Mouse (Mus musculus) left cerebral cortex, adult 2 months (tissue): ENCODE measurements at regions not wholly inside any gene's neighbourhood (a gene's known extent, or its start where the extent isn't known, plus 50 kb on each side); places are given as distances from the start of the nearest gene placed in this dataset.
A peak's percentile ranks its signal among the peaks of the same experiment; 100 is the strongest.

Experiments
- DNase-seq, 2 experiments: peaks; one replicate each; pipeline ENCODE4 v3.0.0; 2021 to 2022; ENCODE audit warnings: low spot score in 2 of 2, mixed read lengths in 1 of 2; ENCODE audit errors: extremely low spot score in 1 of 2
- H3K27ac ChIP-seq: fragments of 200-600 bp; 2 replicates; pipeline ENCODE4 v1.8.1; 2022
- H3K4me3 ChIP-seq: fragments of 200-600 bp; 2 replicates; pipeline ENCODE4 v1.8.1; 2022
- CTCF ChIP-seq: fragments of 200-600 bp; IDR thresholded peaks from 2 replicates; pipeline ENCODE4 v1.8.1; 2022; ENCODE audit warnings: antibody characterized with exemption, mild to moderate bottlenecking, moderate library complexity
- intact Hi-C: fragments of 180-260 bp; cut with DNase I; formaldehyde crosslinking; loops from one replicate; pipeline ENCODE4 v1.15.1; 2025

DNA sequence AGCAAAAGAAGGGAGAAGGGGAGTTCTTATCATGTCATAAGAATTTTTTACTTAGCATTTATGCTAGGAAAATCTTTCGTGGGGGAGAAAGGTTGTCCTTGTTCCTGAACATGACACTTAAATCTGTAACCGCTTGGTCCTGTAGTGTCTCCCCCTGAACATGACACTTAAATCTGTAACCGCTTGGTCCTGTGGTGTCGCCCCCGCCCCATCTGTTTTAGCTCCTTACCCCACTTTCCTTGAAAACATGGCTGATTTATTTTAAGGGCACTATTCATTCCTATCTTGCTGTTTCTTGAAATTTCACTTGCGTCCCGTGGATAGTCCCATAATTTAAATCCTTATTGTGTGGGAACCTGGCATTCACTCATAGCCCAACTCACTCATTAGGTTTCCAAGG is 82.2 kb downstream of the Rap2a start:
- Histone ChIP-seq H3K27ac (no peak overlapping the region; the same call in 1 of the 2 replicates), H3K4me3 (no peak overlapping the region)
- DNase-seq, result no peak
- no peak for TF ChIP-seq CTCF
- intact Hi-C loops, result loop anchor here (5.0 kb wide), 1 partner anchor 58 kb away; no protein-coding TSS in a partner anchor

DNA sequence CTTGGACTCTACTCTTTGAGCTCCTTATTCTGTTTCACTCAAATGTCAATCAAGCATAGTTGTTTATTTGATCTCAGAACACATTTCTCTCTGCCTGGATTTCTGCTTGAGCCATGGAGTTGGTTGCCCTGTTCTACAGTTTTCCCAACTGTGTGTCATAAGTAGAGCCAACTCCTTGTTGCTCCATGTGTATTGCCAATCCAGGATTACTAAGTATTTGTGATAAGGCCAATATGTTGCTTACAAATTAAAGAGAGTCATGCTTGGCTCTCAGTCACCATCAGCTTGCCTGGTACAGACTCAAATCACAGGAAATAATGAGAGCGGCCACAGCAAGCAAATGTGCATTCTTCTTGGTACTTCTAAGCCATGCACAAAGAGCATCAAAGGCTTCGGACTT is 82.7 kb downstream of the Rap2a start:
- no peak overlapping the region for H3K4me3 ChIP-seq
- intact Hi-C loops, result loop anchor here (5.0 kb wide), 1 partner anchor 59 kb away; no protein-coding TSS in a partner anchor
- no peak for DNase-seq
- no peak overlapping the region for H3K27ac ChIP-seq
- no peak for TF ChIP-seq CTCF

- TF ChIP-seq CTCF, result no peak
- H3K27ac ChIP-seq, result no peak overlapping the region
Measured at GRCm38 (mm10) chr14:120566945-120567344, 88.7 kb downstream of the Rap2a start.

GRCm38 (mm10) chr14:120568054-120568453 is 89.8 kb downstream of the Rap2a start:
- DNase-seq, result no peak
- intact Hi-C loops, result no loop called here
- TF ChIP-seq CTCF, result no peak
- no peak overlapping the region for H3K4me3 ChIP-seq
- H3K27ac ChIP-seq, result no peak overlapping the region

More at GRCm38 (mm10) chr14:120566945-120567344, 88.7 kb downstream of the Rap2a start:
- no peak overlapping the region for H3K4me3 ChIP-seq
- intact Hi-C loops, result no loop called here
- DNase-seq, result no peak

GRCm38 (mm10) chr14:120572238-120572637 is 94.0 kb downstream of the Rap2a start:
- intact Hi-C loops, result loop anchor here (5.0 kb wide), 1 partner anchor 95 kb away; the partner anchor contains the start of gene Rap2a
- DNase-seq, result no peak
- Histone ChIP-seq H3K27ac (no peak overlapping the region; the same call in 1 of the 2 replicates), H3K4me3 (no peak overlapping the region)
- no peak for TF ChIP-seq CTCF

GRCm38 (mm10) chr14:120575202-120575601 is 97.0 kb downstream of the Rap2a start:
- intact Hi-C loops, result no loop called here
- TF ChIP-seq CTCF, result no peak
- H3K27ac ChIP-seq, result no peak overlapping the region
- no peak for DNase-seq
- no peak overlapping the region for H3K4me3 ChIP-seq

GRCm38 (mm10) chr14:120578352-120579080 is 100.3 kb downstream of the Rap2a start:
- DNase-seq, result peak in 1 of 2 experiments; percentile 29
- TF ChIP-seq CTCF, result no peak
- Histone ChIP-seq H3K27ac (peak overlapping the region; percentile 72), H3K4me3 (no peak overlapping the region)
- intact Hi-C loops, result no loop called here

DNA sequence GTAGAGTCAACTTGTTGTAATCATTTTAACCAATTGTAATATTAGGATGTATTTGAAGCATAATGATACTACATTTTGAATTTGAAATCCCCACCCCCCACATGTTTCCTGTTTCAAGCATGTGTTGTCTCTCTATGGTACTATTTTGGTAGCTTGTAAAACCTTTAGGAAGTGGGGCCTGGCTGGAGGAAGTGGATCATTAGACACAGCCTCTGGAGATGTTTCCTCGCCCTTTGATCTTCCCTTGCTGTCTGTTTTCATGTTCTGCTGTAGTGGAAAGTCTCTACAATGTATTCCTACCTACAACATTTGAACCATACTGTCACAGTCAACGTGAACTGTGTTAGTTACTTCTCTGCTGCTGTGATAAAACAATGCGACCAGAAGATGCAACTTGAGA is 105.6 kb downstream of the Rap2a start:
- no peak for TF ChIP-seq CTCF
- DNase-seq, result no peak
- no peak overlapping the region for H3K27ac ChIP-seq
- H3K4me3 ChIP-seq, result no peak overlapping the region
- intact Hi-C loops, result no loop called here

- no peak overlapping the region for H3K27ac ChIP-seq
- DNase-seq, result no peak
- intact Hi-C loops, result no loop called here
- TF ChIP-seq CTCF, result no peak
- H3K4me3 ChIP-seq, result no peak overlapping the region
Measured at GRCm38 (mm10) chr14:120592191-120592590, 113.9 kb downstream of the Rap2a start.

DNA sequence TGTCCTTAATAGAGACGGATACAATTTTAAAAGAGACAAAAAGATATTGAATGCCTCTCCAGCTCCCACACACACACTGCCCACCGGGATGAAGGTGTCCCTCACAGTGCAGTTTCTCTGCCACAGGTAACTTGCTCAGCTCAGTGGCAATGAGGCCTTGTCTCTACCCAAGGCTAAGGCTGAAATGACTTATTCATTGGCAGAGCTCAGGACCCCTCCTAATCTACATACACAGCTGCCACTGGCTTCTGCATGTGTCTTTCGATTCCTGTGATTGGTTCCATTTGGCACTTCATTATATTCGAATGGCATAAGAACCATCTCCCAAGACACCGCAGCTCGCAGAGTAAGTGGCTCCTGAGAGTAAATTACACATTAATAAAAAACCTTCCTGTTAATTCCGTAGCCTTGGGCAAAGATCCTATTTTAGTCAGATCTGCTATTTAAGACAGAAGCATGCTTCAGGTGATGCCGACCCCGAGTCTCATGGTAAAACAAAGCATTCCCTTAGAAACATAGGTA is 122.2 kb downstream of the Rap2a start:
- H3K27ac ChIP-seq, result no peak overlapping the region
- H3K4me3 ChIP-seq, result no peak overlapping the region
- intact Hi-C loops, result no loop called here
- DNase-seq, result no peak
- TF ChIP-seq CTCF, result no peak

DNA sequence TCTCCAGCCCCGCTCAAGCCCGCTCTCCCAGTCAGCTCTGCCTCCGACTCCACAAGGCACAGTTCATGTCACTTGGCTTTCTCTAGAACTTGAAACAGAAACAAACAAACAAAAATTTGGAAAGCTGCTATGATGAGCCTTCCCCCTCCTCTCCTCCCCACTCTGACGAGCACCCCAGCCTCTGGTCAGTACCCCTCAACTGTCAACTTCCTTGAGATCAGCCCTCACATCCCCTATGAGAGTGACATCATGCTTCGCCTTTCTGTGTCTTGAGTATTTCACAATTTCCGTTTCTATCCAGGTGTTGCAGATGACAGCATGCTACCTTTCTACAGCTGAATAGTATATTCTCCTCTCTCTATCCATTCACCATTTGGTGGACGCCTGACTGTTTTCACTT is 123.3 kb downstream of the Rap2a start:
- no peak for DNase-seq
- Histone ChIP-seq H3K27ac (no peak overlapping the region), H3K4me3 (no peak overlapping the region)
- intact Hi-C loops, result no loop called here
- no peak for TF ChIP-seq CTCF

DNA sequence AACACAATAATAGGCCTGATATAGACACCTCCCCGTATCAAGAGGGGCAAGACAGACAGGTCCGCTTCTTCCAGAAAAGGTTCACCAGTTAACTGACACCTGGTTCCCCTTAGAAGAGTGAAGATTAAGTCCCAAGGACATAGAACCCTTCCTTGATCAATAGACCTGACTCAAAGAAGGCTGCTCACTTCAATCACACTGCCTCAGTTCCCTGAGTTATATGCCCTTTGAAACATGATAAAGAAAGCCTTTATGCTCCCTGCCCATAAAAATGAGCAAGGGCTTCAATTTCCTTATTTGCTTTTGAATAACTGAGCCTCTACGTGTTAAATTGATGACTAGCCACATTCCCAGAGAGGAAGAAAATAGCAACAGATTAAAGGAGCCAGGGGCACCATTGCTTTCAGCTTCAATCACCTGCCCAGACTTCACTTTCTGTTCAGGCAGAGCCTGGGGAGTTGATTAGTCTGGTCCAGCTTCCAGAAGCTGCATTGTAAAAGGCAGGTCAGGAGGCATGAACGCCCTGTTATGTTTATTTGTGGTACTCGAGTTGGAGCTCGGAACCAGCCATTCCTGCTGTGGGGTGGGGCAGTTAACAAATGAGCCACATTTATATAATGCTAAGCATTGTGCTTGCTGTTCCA is 125.7 kb downstream of the Rap2a start:
- no peak for DNase-seq
- TF ChIP-seq CTCF, result no peak
- intact Hi-C loops, result no loop called here
- H3K27ac ChIP-seq, result no peak overlapping the region
- H3K4me3 ChIP-seq, result no peak overlapping the region
